Mouse (Mus musculus) inflammation-experienced regulatory T-cells (primary cell): ENCODE measurements around the gene Gdf5. TPM values are rescaled to one million over a fixed set of nuclear protein-coding genes. Genes with fewer than 3 reads are reported as not detected.

Source experiments
- polyA plus RNA-seq, 2 experiments: library from polyadenylated mRNA; unstranded; fragments of 100-300 nt; shearing (Covaris generic); gene quantifications; one replicate each; pipeline ENCODE4 v1.2.1; 2017

Gene Gdf5
- under 1 TPM; 0.32 to 0.46 TPM for polyA plus RNA-seq

GRCm38 (mm10) chr2:155945124-155945523 lies at the start of gene Gdf5:
Gdf5 (minus strand) TSS chr2:155945367.

GRCm38 (mm10) chr2:155956134-155957059 lies 11.2 kb upstream of the Gdf5 start, which contains the start of gene Cep250:
Cep250 (plus strand) TSS chr2:155956458.

GRCm38 (mm10) chr2:155940681-155941080 lies 4.5 kb downstream of the Gdf5 start, which contains the start of gene Gm15557:
Gm15557 (plus strand) TSS chr2:155940728.

GRCm38 (mm10) chr2:155929531-155930442 lies 15.4 kb downstream of the Gdf5 start, which contains the start of gene Uqcc1:
Uqcc1 (minus strand) TSS chr2:155930310.

Other genes with a start within 250 kb of the Gdf5 start
- gene Edem2, start 215.9 kb downstream of the Gdf5 start, polyA plus RNA-seq = 10 to 100 TPM; 66.8 to 69.6 TPM
- gene Gm17581, start 209.5 kb downstream of the Gdf5 start, polyA plus RNA-seq = not detected
- gene Procr, start 194.2 kb downstream of the Gdf5 start, polyA plus RNA-seq = under 1 TPM; 0.10 to 0.64 TPM
- gene Mmp24, start 170.0 kb downstream of the Gdf5 start, polyA plus RNA-seq = under 1 TPM; 0.31 to 0.62 TPM
- gene BC029722, start 125.9 kb downstream of the Gdf5 start, polyA plus RNA-seq = 10 to 100 TPM; 53.4 to 57.3 TPM
- gene Eif6, start 118.4 kb downstream of the Gdf5 start, polyA plus RNA-seq = 100 to 1,000 TPM; 181 to 215 TPM
- gene Fam83c, start 110.5 kb downstream of the Gdf5 start, polyA plus RNA-seq = under 1 TPM in 1 of 2 experiments, not detected in 1; 0.04 TPM
- gene Uqcc1, start 15.1 kb downstream of the Gdf5 start, polyA plus RNA-seq = 10 to 100 TPM; 38.5 to 64.3 TPM
- gene Gm15557, start 4.6 kb downstream of the Gdf5 start, polyA plus RNA-seq = under 1 TPM in 1 of 2 experiments, not detected in 1; 0.94 TPM
- gene Cep250, start 11.1 kb upstream of the Gdf5 start, polyA plus RNA-seq = 10 to 100 TPM; 35.7 to 42.2 TPM
- 1 to 10 TPM in 1 of 2 experiments, under 1 TPM in 1; 0.62 to 1.6 TPM for gene 6430550D23Rik, start 62.6 kb upstream of the Gdf5 start, polyA plus RNA-seq
- 100 to 1,000 TPM; 145 to 152 TPM for gene Ergic3, start 62.7 kb upstream of the Gdf5 start, polyA plus RNA-seq
- 1 to 10 TPM in 1 of 2 experiments, not detected in 1; 1.2 TPM for gene Fer1l4, start 107.6 kb upstream of the Gdf5 start, polyA plus RNA-seq
- under 1 TPM in 1 of 2 experiments, not detected in 1; 0.70 TPM for gene Spag4, start 119.8 kb upstream of the Gdf5 start, polyA plus RNA-seq
- gene Cpne1, start 166.6 kb upstream of the Gdf5 start, polyA plus RNA-seq = 10 to 100 TPM; 73.9 to 85.8 TPM
- gene Rbm12, start 166.6 kb upstream of the Gdf5 start, polyA plus RNA-seq = 10 to 100 TPM; 32.2 to 41.8 TPM
- 10 to 100 TPM; 20.5 to 23.2 TPM for gene Gm28036, start 181.7 kb upstream of the Gdf5 start, polyA plus RNA-seq
- gene Romo1, start 198.7 kb upstream of the Gdf5 start, polyA plus RNA-seq = 100 to 1,000 TPM; 148 to 150 TPM
- gene Nfs1, start 198.8 kb upstream of the Gdf5 start, polyA plus RNA-seq = 10 to 100 TPM; 38.1 to 57.6 TPM
- gene Rbm39, start 234.9 kb upstream of the Gdf5 start, polyA plus RNA-seq = 1,000 to 10,000 TPM in 1 of 2 experiments, 100 to 1,000 TPM in 1; 900 to 1,062 TPM